Mouse (Mus musculus): ENCODE data around the gene Gfral.

The Gfral gene

GRCm38 (mm10) chr9:76213557-76213956 is at the start of gene Gfral:
Gene Gfral, minus strand, starts transcription at chr9:76213657.
- CTCF ChIA-PET: no interaction called here

- CTCF ChIA-PET: no interaction called here
Observed at GRCm38 (mm10) chr9:76257731-76258130, 44.3 kb upstream of the Gfral start.

DNA sequence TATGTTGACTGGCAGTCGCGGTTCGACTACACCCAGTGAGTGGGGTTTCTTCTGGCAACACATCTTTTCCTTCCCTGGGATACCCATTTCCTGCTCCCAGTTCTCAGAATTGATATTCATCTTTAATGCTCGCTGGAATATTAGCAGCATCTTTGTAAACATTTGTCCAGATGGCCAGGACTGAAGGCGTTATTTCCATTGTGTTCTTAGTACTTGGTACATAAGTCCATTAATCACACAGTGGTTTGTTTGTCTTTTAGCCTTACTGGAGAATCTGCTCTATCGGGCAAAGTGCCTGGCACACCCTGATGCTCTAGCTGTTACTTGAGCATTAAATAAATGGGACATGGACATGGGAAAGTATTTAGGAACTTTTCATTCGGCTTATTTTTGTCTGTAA is 39.1 kb upstream of the Gfral start:
- CTCF ChIA-PET: no interaction called here

DNA sequence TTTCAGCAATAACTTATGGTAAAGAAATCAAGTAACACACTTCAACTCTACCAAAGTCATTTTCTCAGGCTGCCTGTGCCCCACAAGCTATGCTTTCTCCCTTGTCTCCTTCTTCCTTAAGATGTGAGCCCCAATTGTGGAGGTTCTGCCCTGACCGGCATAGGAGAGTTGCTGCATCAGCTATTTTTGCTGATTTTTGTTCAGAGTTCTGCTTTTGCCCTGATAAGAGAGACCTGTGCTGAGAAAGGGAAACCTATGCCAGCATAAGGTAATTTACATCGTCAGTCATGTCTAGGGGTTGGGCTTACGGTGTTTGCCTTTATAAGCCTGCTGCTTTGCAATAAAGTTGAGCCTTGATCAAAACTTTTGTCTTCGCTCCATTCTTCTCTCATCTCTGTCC is 38.7 kb upstream of the Gfral start:
- CTCF ChIA-PET: no interaction called here

- CTCF ChIA-PET: no interaction called here
Observed at GRCm38 (mm10) chr9:76242322-76242721, 28.9 kb upstream of the Gfral start.

DNA sequence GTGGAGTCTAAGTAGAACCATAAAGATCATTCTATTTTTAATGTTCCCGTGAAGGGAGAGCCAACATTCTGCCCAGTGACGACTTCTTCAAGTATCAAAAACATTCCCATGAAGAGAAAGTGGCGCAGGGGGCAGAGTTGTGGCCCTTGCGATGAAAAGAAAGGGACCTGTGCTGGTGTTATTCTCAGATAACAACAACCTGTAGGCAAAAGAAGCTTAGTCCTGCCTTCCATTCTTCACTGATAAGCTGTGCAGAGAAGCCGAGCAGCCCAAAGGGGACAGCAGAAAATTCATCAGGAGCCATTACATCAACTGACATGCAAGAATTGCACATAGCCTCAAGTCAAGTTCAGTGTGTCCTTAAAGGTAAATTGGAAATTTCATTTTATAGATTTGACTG is 24.5 kb upstream of the Gfral start:
- CTCF ChIA-PET: no interaction called here

- CTCF ChIA-PET: interaction anchor here (0.6 kb wide), 1 partner anchor 115 kb away, joined by 5 read pairs; no protein-coding TSS in a partner anchor
Observed at GRCm38 (mm10) chr9:76237243-76237642, 23.8 kb upstream of the Gfral start.

DNA sequence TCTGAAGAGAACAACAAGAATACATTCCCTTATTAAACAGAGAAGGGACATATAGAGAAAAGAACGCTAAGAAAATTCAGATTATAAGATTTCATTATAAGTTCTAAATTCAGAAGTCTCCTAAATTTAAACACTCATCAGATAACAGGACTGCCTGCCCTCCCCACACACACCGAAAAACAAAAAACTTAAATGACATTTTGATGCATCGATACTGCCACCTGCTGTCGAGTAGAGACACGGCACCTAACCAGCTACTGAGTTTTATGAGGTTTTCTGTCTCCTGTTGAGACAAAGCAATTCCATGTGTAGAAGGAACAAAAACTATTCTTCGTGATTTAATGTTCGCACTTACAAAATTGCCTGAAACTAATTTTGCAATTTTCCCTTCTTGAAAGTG is 23.2 kb upstream of the Gfral start:
- CTCF ChIA-PET: no interaction called here

GRCm38 (mm10) chr9:76235945-76236503 is 22.6 kb upstream of the Gfral start:
- CTCF ChIA-PET: no interaction called here

GRCm38 (mm10) chr9:76234899-76235298 is 21.4 kb upstream of the Gfral start:
- CTCF ChIA-PET: no interaction called here

GRCm38 (mm10) chr9:76230400-76230799 is 16.9 kb upstream of the Gfral start:
- CTCF ChIA-PET: no interaction called here

DNA sequence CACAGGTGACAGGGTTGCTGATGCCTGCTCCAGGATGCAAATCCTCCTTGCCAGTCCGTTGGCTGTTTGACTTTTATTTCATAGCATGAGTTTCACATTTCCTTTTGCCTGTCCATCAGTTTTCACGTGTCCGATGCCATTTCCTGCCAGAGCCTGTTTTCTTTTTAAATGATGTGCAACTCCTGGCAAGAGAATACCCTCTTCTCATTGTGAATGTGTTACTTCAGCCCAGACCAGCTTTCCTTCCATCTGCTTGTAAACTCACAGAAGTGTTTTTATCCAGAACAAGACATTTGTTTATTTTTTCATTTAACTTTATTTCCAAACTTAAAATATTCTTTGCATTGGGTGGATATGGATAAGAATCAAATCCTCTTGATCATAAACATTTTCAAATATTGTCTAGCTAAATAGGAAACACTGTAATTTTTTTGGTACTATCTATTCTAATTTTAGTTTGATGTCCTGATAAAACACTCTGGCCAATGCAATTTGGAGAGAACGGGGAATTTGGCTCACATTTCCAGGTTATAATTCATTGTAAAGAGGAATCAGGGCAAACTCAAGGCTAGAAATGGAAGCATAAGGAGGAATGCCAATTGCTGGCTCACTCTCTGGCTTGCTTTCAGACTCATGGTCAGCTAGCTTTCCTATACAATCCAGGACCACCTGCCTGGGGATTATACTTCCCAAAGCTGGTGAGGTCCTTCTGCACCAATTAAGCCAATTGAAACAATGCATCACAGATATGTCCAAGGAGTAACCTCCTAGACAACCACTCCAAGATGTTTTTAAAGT is 3.9 kb upstream of the Gfral start:
- CTCF ChIA-PET: no interaction called here

GRCm38 (mm10) chr9:76214678-76215077 is 1.2 kb upstream of the Gfral start:
- CTCF ChIA-PET: no interaction called here

GRCm38 (mm10) chr9:76196917-76197316 is 16.5 kb downstream of the Gfral start:
- CTCF ChIA-PET: no interaction called here

DNA sequence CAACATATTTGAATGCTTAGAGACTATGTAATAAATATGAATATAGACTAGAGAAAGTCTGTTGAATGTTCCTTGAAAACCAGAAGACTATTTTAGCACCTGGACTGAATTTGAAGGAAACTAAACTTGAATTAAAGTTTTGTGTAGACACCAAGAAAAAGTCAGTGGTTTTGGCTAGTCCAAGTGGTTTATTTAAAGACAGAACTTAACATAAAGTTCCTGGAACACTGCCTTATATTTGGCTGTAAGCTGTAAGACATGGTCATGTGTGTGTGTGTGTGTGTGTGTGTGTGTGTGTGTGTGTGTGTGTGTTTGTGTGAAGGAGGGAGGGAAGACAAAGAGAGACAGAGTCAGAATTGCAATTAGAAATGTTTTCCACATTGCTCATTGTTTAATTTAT is 34.2 kb downstream of the Gfral start:
- CTCF ChIA-PET: no interaction called here

DNA sequence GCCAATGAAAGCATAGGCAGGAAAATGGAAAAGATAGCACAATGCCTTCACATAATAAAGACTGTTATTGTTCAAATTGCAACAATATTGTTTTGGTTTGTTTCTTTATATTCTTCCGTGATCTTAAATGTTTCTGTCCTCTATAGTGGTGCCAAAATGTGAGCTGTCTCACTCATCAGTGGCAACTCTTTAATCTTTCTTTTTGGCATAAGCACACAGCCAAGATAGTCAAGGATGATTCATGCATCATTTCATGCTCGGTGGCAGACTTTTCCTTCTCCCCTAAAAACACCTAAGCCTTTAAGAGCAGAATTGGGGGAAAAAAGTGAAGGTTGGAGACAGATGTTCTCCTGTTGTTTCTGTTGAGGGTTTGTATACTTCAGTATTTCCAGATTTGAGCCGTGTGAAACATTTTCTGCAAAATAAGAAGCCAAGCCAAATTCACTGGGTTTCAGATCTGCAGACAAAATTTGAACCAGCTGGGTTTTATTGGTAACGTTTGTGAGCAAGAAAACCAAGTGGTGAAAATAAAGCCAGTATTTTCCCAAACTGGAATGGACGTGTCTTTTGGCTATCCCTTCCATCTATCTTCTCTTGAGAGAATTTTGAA is 40.7 kb downstream of the Gfral start:
- CTCF ChIA-PET: no interaction called here

- CTCF ChIA-PET: no interaction called here
Observed at GRCm38 (mm10) chr9:76168355-76168754, 45.1 kb downstream of the Gfral start.

DNA sequence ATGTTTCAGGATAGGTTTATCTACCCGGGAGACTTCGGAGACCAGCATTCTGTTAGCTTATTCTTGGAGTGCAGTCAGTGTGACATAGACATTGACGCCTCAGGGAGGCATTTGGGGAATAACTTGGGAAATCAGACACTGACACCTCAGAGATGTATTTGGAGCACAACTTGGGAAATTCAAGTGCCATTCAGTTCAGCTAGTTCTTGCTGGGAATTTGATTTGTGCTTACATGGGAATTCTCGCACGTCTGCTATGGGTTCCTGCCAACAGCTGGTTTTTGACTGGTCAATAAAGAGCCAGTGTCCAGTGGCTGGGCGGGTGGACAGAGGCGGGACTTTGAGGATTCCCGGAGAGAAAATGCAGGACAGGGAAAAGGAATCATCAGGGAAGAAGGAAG is 51.0 kb downstream of the Gfral start:
- CTCF ChIA-PET: no interaction called here

GRCm38 (mm10) chr9:76145593-76145992 is 67.9 kb downstream of the Gfral start:
- CTCF ChIA-PET: no interaction called here

DNA sequence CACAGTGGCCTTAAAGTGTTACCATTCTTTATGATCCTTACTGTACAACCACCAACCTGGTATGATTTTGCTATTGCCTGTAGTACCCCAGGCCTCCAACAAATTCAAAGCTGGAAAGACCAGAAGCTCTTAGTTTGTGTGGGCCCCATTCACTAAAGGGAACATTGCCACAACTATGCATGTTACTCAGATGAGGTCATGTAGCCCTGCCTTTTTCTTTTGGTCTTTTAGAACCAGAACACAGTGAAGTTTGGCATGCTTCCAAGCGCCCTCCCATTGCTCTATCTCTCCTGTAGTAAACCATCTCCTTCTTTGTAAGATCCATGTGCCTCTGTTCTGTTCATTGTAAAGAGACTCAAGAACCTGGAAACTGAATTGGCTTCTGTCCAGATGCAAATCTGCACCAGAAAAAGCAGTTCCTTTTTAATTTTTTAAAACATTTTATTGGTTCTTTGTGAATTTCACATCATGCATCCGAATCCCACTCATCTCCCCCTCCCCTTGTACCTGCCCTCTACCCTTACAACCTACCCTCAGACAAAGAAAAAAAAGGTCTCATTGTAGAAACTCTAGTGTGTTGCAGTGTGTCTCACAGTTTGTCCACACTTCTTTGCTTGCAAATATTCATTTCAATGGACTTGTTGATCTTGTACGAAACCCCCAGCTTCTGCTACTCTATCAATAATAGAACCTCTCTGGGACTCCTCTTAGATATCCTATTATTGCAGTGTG is 74.9 kb downstream of the Gfral start:
- CTCF ChIA-PET: no interaction called here

DNA sequence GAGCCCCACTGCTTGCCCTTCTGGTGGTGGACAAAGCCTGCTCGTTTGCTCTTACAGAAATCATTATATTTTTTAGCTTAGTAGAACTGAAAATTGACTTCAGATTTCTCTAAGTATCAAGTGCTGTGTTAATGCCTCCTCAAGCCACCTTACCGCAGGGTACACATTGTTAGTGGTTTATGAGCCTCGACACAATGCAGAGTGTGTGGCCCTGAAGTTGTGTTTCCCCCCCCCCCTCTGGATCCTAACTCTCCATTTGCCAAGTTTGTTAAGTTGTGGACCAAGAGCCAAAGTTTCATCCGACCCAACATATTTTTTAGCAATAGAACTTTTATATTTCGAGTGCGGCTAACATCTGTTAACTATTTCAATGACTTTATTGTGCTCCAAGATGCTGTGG is 79.4 kb downstream of the Gfral start:
- CTCF ChIA-PET: no interaction called here

DNA sequence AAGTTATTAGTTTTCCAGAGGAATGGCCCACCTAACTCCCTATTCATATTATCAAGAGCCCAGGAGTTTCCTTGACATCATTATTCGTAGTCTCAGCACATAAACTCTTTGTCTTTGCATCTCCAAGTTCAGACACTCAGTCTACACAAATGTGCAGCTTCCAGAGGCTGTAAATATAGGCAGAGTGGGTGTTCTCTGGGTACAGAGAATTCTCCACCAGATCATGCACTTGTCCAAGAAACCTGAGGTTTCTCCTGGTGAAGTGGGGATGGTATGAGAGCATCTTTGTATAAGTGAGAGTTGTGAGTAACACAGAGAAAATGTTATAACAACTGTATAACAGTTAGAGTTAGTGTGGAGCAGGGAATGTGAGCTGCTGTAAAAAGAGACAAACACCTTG is 84.1 kb downstream of the Gfral start:
- CTCF ChIA-PET: no interaction called here

DNA sequence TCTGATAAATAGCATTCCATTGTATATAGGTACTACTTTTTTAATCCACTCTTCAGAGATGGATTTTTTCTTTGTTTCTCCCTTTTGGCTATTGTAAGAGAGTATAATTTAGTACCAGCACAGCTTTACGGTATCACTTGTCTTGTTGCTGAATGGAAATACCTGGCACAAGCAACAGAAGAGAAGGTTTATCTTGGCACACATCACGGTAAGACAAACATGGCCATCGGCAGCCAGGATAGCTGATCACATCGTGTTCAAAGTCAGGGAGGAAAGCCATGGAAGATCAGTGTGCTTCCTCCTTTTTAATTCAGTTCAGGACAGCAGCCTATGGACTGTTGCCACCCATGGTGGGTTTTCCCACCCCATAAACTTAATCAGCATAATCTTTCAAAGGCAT is 89.2 kb downstream of the Gfral start:
- CTCF ChIA-PET: no interaction called here
